ENCODE assay signal across 8 mouse cellular contexts in the genomic region with DNA sequence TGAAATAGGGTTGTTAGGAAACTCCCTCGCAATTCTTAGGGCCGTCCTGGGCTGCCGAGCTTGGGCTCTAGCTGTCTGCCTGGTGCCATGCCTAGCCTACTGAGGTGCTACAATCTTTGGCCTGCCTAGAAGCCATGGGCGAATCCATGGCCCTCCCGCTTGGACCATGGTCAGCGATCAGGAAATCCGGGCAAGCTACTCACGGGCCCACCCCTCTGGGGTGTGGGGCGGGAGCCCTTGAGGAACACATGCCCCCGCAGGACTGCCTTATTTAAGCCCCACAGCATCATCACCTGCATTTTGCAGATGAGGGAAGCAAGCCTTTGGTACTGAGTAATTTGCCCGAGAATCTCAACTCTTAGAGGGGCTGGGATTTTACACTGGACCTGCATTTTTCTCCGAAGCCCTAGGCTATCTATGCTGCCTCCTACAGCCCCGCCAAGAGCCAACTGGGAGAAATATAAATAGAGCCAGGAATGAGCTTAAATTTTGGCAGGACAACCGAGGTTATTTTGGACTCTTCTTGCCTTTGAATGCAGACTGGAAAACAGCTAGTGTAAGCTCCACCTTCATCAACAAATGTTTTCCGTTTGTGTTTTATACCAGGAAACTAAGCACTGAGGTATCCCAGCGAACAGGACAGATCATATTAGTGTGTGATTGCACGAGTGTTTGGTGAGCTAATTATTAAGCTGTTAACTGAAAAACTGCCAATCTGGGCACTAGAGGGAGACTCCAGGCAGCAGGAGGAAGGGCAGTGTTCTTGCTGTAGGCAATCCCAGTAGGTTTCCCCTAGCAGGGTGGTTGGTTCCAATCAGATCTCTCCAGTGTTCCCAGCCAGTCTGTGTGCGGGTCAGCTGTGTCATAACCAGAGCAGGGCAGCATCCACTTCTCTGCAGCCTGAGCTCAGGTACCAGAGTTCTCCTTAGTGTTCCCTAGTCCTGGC.
DNase-seq lines count a peak whose midpoint lies in the region; ATAC-seq and TF ChIP-seq lines count a peak whose summit lies in the region.

No protein-coding gene starts in this region.

- H3K9me3 ChIP-seq in hindbrain, embryonic 16.5 days (ENCODE audit: control insufficient read depth, low read length) = no peaks in the 10 kb centered on the region

- TF ChIP-seq CTCF in gastrocnemius, adult 2 months (IDR thresholded peaks at IDR 0.05) = peak; percentile 66

- peaks cover 11% of the 10 kb centered on the region for H3K4me1 ChIP-seq in hindbrain, embryonic 16.5 days (ENCODE audit: control insufficient read depth, insufficient read depth, low read depth, low read length)

- H3K9ac ChIP-seq in hindbrain, embryonic 16.5 days (ENCODE audit: low read depth, low read length) = peak overlapping the region; percentile 98

- peak overlapping the region; percentile 94 for H3K4me2 ChIP-seq in hindbrain, embryonic 16.5 days (ENCODE audit: low read length)

- peak overlapping the region; percentile 99 for H3K27ac ChIP-seq in gastrocnemius, adult 2 months
- peak overlapping the region; percentile 97 for H3K27ac ChIP-seq in hindbrain, embryonic 16.5 days (ENCODE audit: low read depth, low read length)

- peak; percentile 75 for DNase-seq in R1 (ENCODE audit: low read depth, low spot score)
- peak; percentile 77 to 86 for DNase-seq in cerebellum, postnatal 14 days
- DNase-seq in gastrocnemius, adult 2 months = peak; percentile 81
- DNase-seq in left cerebral cortex, adult 18-20 months (ENCODE audit: low spot score in 2 of 2) = peak; percentile 49 to 70
- DNase-seq in lung, postnatal 4 days = peak; percentile 73 to 83
- peak; percentile 67 to 68 for DNase-seq in right cerebral cortex, adult 2 months (ENCODE audit: low spot score in 2 of 2)
- no peak for DNase-seq in T-cell, adult 2 months (ENCODE audit: low spot score)

- H3K27me3 ChIP-seq in hindbrain, embryonic 16.5 days (replicated peaks; ENCODE audit: control insufficient read depth, insufficient read depth, low read length) = no peaks in the 10 kb centered on the region

- intact Hi-C loops in gastrocnemius, adult 2 months (cut with DNase I) = loop anchor here (5.0 to 10.0 kb wide), 4 partner anchors 80 to 388 kb away; partner anchors contain the start of gene Foxn2

- peak overlapping the region; percentile 89 for H3K4me3 ChIP-seq in gastrocnemius, adult 2 months
- H3K4me3 ChIP-seq in hindbrain, embryonic 16.5 days (ENCODE audit: low read length) = peak overlapping the region; percentile 67

- peak; percentile 68 for ATAC-seq in hindbrain, embryonic 16.5 days

- WGBS in hindbrain, embryonic 16.5 days = 2% methylated on average over 18 of the region's 18 CpGs

- no peaks in the 10 kb centered on the region for H3K36me3 ChIP-seq in hindbrain, embryonic 16.5 days (ENCODE audit: control insufficient read depth, insufficient read depth, low read length)
